Mouse (Mus musculus) erythroblast, embryonic 14.5 days (primary cell): ENCODE data around the gene Rpl36.

Source experiments
- GATA1 ChIP-seq: IDR thresholded peaks from 2 replicates; pipeline ENCODE4 v1.6.1; 2012; ENCODE audit warnings: low read length, inconsistent platforms, mixed read lengths
- TAL1 ChIP-seq: IDR thresholded peaks from 3 replicates; pipeline ENCODE4 v1.6.1; 2012; ENCODE audit warnings: low read length, inconsistent platforms, mixed read lengths

DNA sequence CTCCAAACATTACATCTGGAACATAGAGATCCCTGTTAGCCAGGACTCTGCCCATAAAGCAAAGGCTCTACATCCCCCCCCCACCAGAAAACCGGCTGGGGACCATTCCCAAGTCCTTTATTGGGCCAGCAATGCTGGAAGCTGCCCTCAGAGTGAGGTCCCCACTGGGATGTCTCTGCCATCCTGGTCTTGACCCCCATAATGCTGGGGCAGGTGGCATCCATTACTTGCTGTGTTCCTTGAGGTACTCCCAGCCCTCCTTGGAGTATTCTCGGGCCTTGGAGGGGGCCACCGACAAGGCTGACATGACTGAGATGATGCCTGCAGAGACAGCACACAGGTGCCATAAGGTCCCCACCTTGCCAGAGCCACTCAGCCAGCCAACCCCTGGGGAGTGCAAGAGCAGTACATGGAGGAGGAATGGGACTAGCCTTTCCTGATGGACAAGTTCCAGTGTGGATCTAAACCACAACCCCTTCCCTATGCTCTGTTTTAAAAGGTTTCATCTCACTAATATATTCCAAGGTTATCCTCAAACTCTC lies 5.6 kb upstream of the Rpl36 start:
- TF ChIP-seq GATA1 (no peak), TAL1 (no peak)
